Mouse (Mus musculus) thymus, adult 2 months (tissue): ENCODE data around the gene Slc39a3. TPM values are rescaled to one million over a fixed set of nuclear protein-coding genes. Genes with fewer than 3 reads are reported as not detected.
"Not testable (repeated sequence)": the region's sequence is repeated elsewhere in the genome, so short reads cannot be mapped to it uniquely, and the experiment has no call there.

Experiments used
- DNase-seq: peaks from one replicate; pipeline ENCODE4 v3.0.0; 2021
- H3K27ac ChIP-seq: fragments of 200-500 bp; 2 replicates; pipeline ENCODE4 v1.5.1; 2012; ENCODE audit warnings: low read length, control low read depth; ENCODE audit not compliant: control insufficient read depth, insufficient read depth
- H3K27me3 ChIP-seq: fragments of 200-500 bp; 2 replicates; pipeline ENCODE4 v1.6.1; 2012; ENCODE audit warnings: mild to moderate bottlenecking, low read length, moderate library complexity, mixed read lengths; ENCODE audit not compliant: control insufficient read depth, insufficient read depth
- H3K36me3 ChIP-seq: fragments of 200-500 bp; 2 replicates; pipeline ENCODE4 v1.6.1; 2012; ENCODE audit warnings: mild to moderate bottlenecking, low read length, moderate library complexity; ENCODE audit not compliant: control insufficient read depth, insufficient read depth
- H3K4me1 ChIP-seq: fragments of 200-500 bp; replicated peaks from 2 replicates; pipeline ENCODE4 v1.6.1; 2012; ENCODE audit warnings: low read length; ENCODE audit not compliant: control insufficient read depth, insufficient read depth
- H3K4me3 ChIP-seq: fragments of 200-500 bp; 2 replicates; pipeline ENCODE4 v1.5.1; 2012; ENCODE audit warnings: mild to moderate bottlenecking, low read length, control low read depth, moderate library complexity; ENCODE audit not compliant: control insufficient read depth, insufficient read depth
- CTCF ChIP-seq: fragments of 200-500 bp; IDR thresholded peaks from 2 replicates; pipeline ENCODE4 v1.5.1; 2012; ENCODE audit warnings: mild to moderate bottlenecking, control low read depth, low read length, moderate library complexity, borderline replicate concordance; ENCODE audit not compliant: control insufficient read depth, poor library complexity, insufficient read depth; ENCODE audit errors: extremely low read depth
- POLR2A ChIP-seq: fragments of 200-500 bp; IDR thresholded peaks from 2 replicates; pipeline ENCODE4 v1.6.1; 2012; ENCODE audit warnings: mild to moderate bottlenecking, low read length, control low read depth, moderate library complexity; ENCODE audit not compliant: control insufficient read depth, poor library complexity, insufficient read depth; ENCODE audit errors: extremely low read depth
- WGBS: fragments of 180-500 bp; shearing (Covaris S2); methylation state at CpG from one replicate; pipeline ENCODE4 v1.1.7; 2018; 5-methylcytosine and 5-hydroxymethylcytosine counted together
- polyA plus RNA-seq: library from polyadenylated mRNA; depleted of rRNA; stranded (reverse); fragments of >200 nt; gene quantifications from 2 replicates; pipeline ENCODE4 v1.2.3, GENCODE M21; 2012

Slc39a3 gene
- polyA plus RNA-seq, 1 experiment: 52.7 TPM

GRCm38 (mm10) chr10:81075734-81076133, 38.5 kb upstream of the Slc39a3 start:
- WGBS: 97% methylated on average over 8 of the region's 8 CpGs
- H3K27ac ChIP-seq: no peak overlapping the region
- H3K4me3 ChIP-seq: no peak overlapping the region
- H3K27me3 ChIP-seq: no peaks in the 10 kb centered on the region
- DNase-seq: no peak
- no peak for TF ChIP-seq CTCF
- no peak for TF ChIP-seq POLR2A
- H3K4me1 ChIP-seq: 0 out of 2 replicates have a peak, but pooled peaks cover under 1% of the 10 kb centered on the region
- H3K36me3 ChIP-seq: no peaks in the 10 kb centered on the region

GRCm38 (mm10) chr10:81073464-81073863, 36.2 kb upstream of the Slc39a3 start:
- H3K4me3 ChIP-seq: no peak overlapping the region
- H3K4me1 ChIP-seq: peaks cover 8% of the 10 kb centered on the region; the same call in 1 of the 2 replicates
- H3K27me3 ChIP-seq: no peaks in the 10 kb centered on the region
- WGBS: 75% methylated on average over 7 of the region's 7 CpGs
- DNase-seq: peak; percentile 19
- TF ChIP-seq CTCF (peak; percentile 63; the same call in 1 of the 2 replicates), POLR2A (no peak)
- H3K36me3 ChIP-seq: no peaks in the 10 kb centered on the region
- H3K27ac ChIP-seq: no peak overlapping the region

- no peak for DNase-seq
- H3K4me1 ChIP-seq: peaks cover 8% of the 10 kb centered on the region; the same call in 1 of the 2 replicates
- H3K4me3 ChIP-seq: no peak overlapping the region
- TF ChIP-seq CTCF (no peak), POLR2A (no peak)
- WGBS: 96% methylated on average over 8 of the region's 8 CpGs
- H3K27me3 ChIP-seq: no peaks in the 10 kb centered on the region
- no peaks in the 10 kb centered on the region for H3K36me3 ChIP-seq
- H3K27ac ChIP-seq: no peak overlapping the region
Measured at GRCm38 (mm10) chr10:81072290-81072689, 35.1 kb upstream of the Slc39a3 start.

- under 1% methylated on average over 35 of the region's 35 CpGs for WGBS
- no peaks in the 10 kb centered on the region for H3K27me3 ChIP-seq
- H3K4me3 ChIP-seq: peak within 1 kb of the TSS; percentile 41
- H3K27ac ChIP-seq: no peak within 1 kb of the TSS
- TF ChIP-seq CTCF (peak; percentile 34; the same call in 1 of the 2 replicates), POLR2A (peak; percentile 59; the same call in 1 of the 2 replicates)
- DNase-seq: peak; percentile 97
- no peaks in the 10 kb centered on the region for H3K36me3 ChIP-seq
- H3K4me1 ChIP-seq: peaks cover 8% of the 10 kb centered on the region; the same call in 1 of the 2 replicates
Measured at GRCm38 (mm10) chr10:81069836-81070235, 32.6 kb upstream of the Slc39a3 start, which contains the start of gene Thop1. Thop1 (plus strand) TSS chr10:81070035.

- DNase-seq: no peak
- TF ChIP-seq CTCF: no peak
- Histone ChIP-seq H3K4me3 (no peak overlapping the region), H3K27me3 (no peaks in the 10 kb centered on the region), H3K27ac (no peak overlapping the region), H3K4me1 (peaks cover 8% of the 10 kb centered on the region; the same call in 1 of the 2 replicates), H3K36me3 (no peaks in the 10 kb centered on the region)
- WGBS: 81% methylated on average over 5 of the region's 5 CpGs
Measured at GRCm38 (mm10) chr10:81068706-81069105, 31.5 kb upstream of the Slc39a3 start.

GRCm38 (mm10) chr10:81064519-81064918, 27.3 kb upstream of the Slc39a3 start:
- DNase-seq, H3K4me1 ChIP-seq, H3K27me3 ChIP-seq, H3K27ac ChIP-seq, H3K36me3 ChIP-seq, H3K4me3 ChIP-seq: not testable (repeated sequence)
- 93% methylated on average over 8 of the region's 8 CpGs for WGBS

- Histone ChIP-seq H3K36me3 (no peaks in the 10 kb centered on the region), H3K4me1 (peaks cover 12% of the 10 kb centered on the region), H3K27me3 (no peaks in the 10 kb centered on the region), H3K4me3 (no peak overlapping the region), H3K27ac (no peak overlapping the region)
- no peak for DNase-seq
- 66% methylated on average over 4 of the region's 4 CpGs for WGBS
- no peak for TF ChIP-seq CTCF
- no peak for TF ChIP-seq POLR2A
Measured at GRCm38 (mm10) chr10:81062710-81063109, 25.5 kb upstream of the Slc39a3 start.
